Mouse (Mus musculus): ENCODE measurements around the gene Peg12. TPM values are rescaled to one million over a fixed set of nuclear protein-coding genes. Genes with fewer than 3 reads are reported as not detected.

The Peg12 gene
- polyA plus RNA-seq, 1 experiment: 0.15 TPM

GRCm38 (mm10) chr7:62418346-62418745, 46.0 kb downstream of the Peg12 start:
- no peaks in the 10 kb centered on the region for H3K27me3 ChIP-seq (ENCODE audit: control insufficient read depth, insufficient read depth, low read length)
- H3K36me3 ChIP-seq (ENCODE audit: control insufficient read depth, insufficient read depth, low read length): no peaks in the 10 kb centered on the region
- peaks cover 11% of the 10 kb centered on the region for H3K4me1 ChIP-seq (ENCODE audit: control insufficient read depth, insufficient read depth, low read length)
- H3K4me3 ChIP-seq (ENCODE audit: control insufficient read depth, low read depth, low read length): no peak overlapping the region
- TF ChIP-seq CTCF (IDR thresholded peaks at IDR 0.05; ENCODE audit: control insufficient read depth, insufficient read depth, insufficient replicate concordance, low read depth, low read length): no peak
- TF ChIP-seq POLR2A (IDR thresholded peaks at IDR 0.05; ENCODE audit: control insufficient read depth, low read depth, low read length): no peak
- H3K27ac ChIP-seq (ENCODE audit: control insufficient read depth, insufficient read depth, low read depth, low read length): no peak overlapping the region

GRCm38 (mm10) chr7:62416173-62416572, 48.1 kb downstream of the Peg12 start:
- Histone ChIP-seq H3K36me3 (ENCODE audit: control insufficient read depth, insufficient read depth, low read length) (no peaks in the 10 kb centered on the region), H3K27me3 (ENCODE audit: control insufficient read depth, insufficient read depth, low read length) (no peaks in the 10 kb centered on the region), H3K4me3 (ENCODE audit: control insufficient read depth, low read depth, low read length) (no peak overlapping the region), H3K27ac (ENCODE audit: control insufficient read depth, insufficient read depth, low read depth, low read length) (no peak overlapping the region), H3K4me1 (ENCODE audit: control insufficient read depth, insufficient read depth, low read length) (peaks cover 11% of the 10 kb centered on the region)
- no peak for TF ChIP-seq POLR2A (IDR thresholded peaks at IDR 0.05; ENCODE audit: control insufficient read depth, low read depth, low read length)
- no peak for TF ChIP-seq CTCF (IDR thresholded peaks at IDR 0.05; ENCODE audit: control insufficient read depth, insufficient read depth, insufficient replicate concordance, low read depth, low read length)

DNA sequence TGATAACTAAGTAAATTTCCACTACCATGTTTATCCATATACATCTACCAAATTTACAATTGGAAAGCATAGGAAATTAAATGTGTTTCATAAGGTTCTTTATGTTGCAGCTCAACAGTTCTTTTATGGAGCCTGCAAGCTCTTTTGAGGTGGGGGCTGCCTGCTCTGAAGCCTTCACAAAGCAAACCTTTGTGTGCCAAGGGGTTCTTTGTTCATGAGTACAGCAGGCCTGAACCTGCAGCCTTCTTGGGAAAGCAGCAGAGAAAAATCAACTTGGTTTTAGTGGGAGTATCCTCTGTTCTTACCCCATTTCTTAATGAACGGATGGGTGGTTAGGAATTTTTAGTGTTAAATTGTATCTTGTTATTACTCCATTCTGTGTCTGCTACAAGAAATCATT, 49.1 kb downstream of the Peg12 start:
- H3K27ac ChIP-seq (ENCODE audit: control insufficient read depth, insufficient read depth, low read depth, low read length): no peak overlapping the region
- H3K36me3 ChIP-seq (ENCODE audit: control insufficient read depth, insufficient read depth, low read length): no peaks in the 10 kb centered on the region
- TF ChIP-seq POLR2A (IDR thresholded peaks at IDR 0.05; ENCODE audit: control insufficient read depth, low read depth, low read length): no peak
- no peak for TF ChIP-seq CTCF (IDR thresholded peaks at IDR 0.05; ENCODE audit: control insufficient read depth, insufficient read depth, insufficient replicate concordance, low read depth, low read length)
- no peaks in the 10 kb centered on the region for H3K27me3 ChIP-seq (ENCODE audit: control insufficient read depth, insufficient read depth, low read length)
- H3K4me1 ChIP-seq (ENCODE audit: control insufficient read depth, insufficient read depth, low read length): peaks cover 11% of the 10 kb centered on the region
- H3K4me3 ChIP-seq (ENCODE audit: control insufficient read depth, low read depth, low read length): no peak overlapping the region

Other genes starting within 250 kb of the Peg12 start
- 1.0 and 1.1 TPM in 2 replicates for gene Ndn, start 117.9 kb downstream of the Peg12 start, polyA plus RNA-seq (2012; rRNA removed)
- gene Magel2, start 87.5 kb downstream of the Peg12 start, polyA plus RNA-seq (2012; rRNA removed): 0.02 TPM in 1 of 2 replicates, not detected in the other
- 1.5 and 2.0 TPM in 2 replicates for gene Mkrn3, start 44.4 kb downstream of the Peg12 start, polyA plus RNA-seq (2012; rRNA removed)

Data from testis, adult 2 months (tissue).